Mouse (Mus musculus): ENCODE data around the gene Cyb561d1. TPM values are rescaled to one million over a fixed set of nuclear protein-coding genes. Genes with fewer than 3 reads are reported as not detected.

The Cyb561d1 gene
- polyA plus RNA-seq, 1 experiment from 2014 or later: 3.2 TPM

Other genes starting within 250 kb of the Cyb561d1 start
- 0.12 and 0.22 TPM in 2 replicates for gene Gstm3, start 231.9 kb downstream of the Cyb561d1 start, polyA plus RNA-seq (2015; fragmentation: Nextera tagmentation; extraction: Ambion mirVana)
- gene Gstm2, start 214.8 kb downstream of the Cyb561d1 start, polyA plus RNA-seq (2015; fragmentation: Nextera tagmentation; extraction: Ambion mirVana): 79.3 and 81.3 TPM in 2 replicates
- gene Gstm1, start 183.2 kb downstream of the Cyb561d1 start, polyA plus RNA-seq (2015; fragmentation: Nextera tagmentation; extraction: Ambion mirVana): 111 and 113 TPM in 2 replicates
- gene Gstm4, start 156.3 kb downstream of the Cyb561d1 start, polyA plus RNA-seq (2015; fragmentation: Nextera tagmentation; extraction: Ambion mirVana): 16.6 and 17.6 TPM in 2 replicates
- 27.1 and 29.2 TPM in 2 replicates for gene Ampd2, start 114.6 kb downstream of the Cyb561d1 start, polyA plus RNA-seq (2015; fragmentation: Nextera tagmentation; extraction: Ambion mirVana)
- 0.71 and 0.79 TPM in 2 replicates for gene Gnat2, start 108.4 kb downstream of the Cyb561d1 start, polyA plus RNA-seq (2015; fragmentation: Nextera tagmentation; extraction: Ambion mirVana)
- 77.0 and 85.5 TPM in 2 replicates for gene Gnai3, start 55.1 kb downstream of the Cyb561d1 start, polyA plus RNA-seq (2015; fragmentation: Nextera tagmentation; extraction: Ambion mirVana)
- gene Gpr61, start 46.3 kb downstream of the Cyb561d1 start, polyA plus RNA-seq (2015; fragmentation: Nextera tagmentation; extraction: Ambion mirVana): 0.05 and 0.12 TPM in 2 replicates
- gene Amigo1, start 14.9 kb downstream of the Cyb561d1 start, polyA plus RNA-seq (2015; fragmentation: Nextera tagmentation; extraction: Ambion mirVana): 2.5 and 3.5 TPM in 2 replicates
- gene Atxn7l2, start 9.7 kb upstream of the Cyb561d1 start, polyA plus RNA-seq (2015; fragmentation: Nextera tagmentation; extraction: Ambion mirVana): 7.0 and 7.4 TPM in 2 replicates
- 1.8 and 2.3 TPM in 2 replicates for gene Sypl2, start 25.4 kb upstream of the Cyb561d1 start, polyA plus RNA-seq (2015; fragmentation: Nextera tagmentation; extraction: Ambion mirVana)
- 193 and 195 TPM in 2 replicates for gene Psma5, start 55.7 kb upstream of the Cyb561d1 start, polyA plus RNA-seq (2015; fragmentation: Nextera tagmentation; extraction: Ambion mirVana)
- gene Sort1, start 82.9 kb upstream of the Cyb561d1 start, polyA plus RNA-seq (2015; fragmentation: Nextera tagmentation; extraction: Ambion mirVana): 5.4 and 10.5 TPM in 2 replicates
- 47.6 and 84.1 TPM in 2 replicates for gene Mybphl, start 163.7 kb upstream of the Cyb561d1 start, polyA plus RNA-seq (2015; fragmentation: Nextera tagmentation; extraction: Ambion mirVana)
- 21.9 and 23.0 TPM in 2 replicates for gene Psrc1, start 182.6 kb upstream of the Cyb561d1 start, polyA plus RNA-seq (2015; fragmentation: Nextera tagmentation; extraction: Ambion mirVana)
- 2.7 and 3.9 TPM in 2 replicates for gene Celsr2, start 214.3 kb upstream of the Cyb561d1 start, polyA plus RNA-seq (2015; fragmentation: Nextera tagmentation; extraction: Ambion mirVana)
- 82.7 and 87.2 TPM in 2 replicates for gene Sars, start 244.0 kb upstream of the Cyb561d1 start, polyA plus RNA-seq (2015; fragmentation: Nextera tagmentation; extraction: Ambion mirVana)